Mouse (Mus musculus) liver, embryonic 14.5 days (tissue): ENCODE results near the gene Gdpd2. TPM values are rescaled to one million over a fixed set of nuclear protein-coding genes. Genes with fewer than 3 reads are reported as not detected.

ENCODE experiments used
- ATAC-seq: fragments of 200-750 bp; cut with Nextera tagmentation; 2 replicates; pipeline ENCODE4 v1.8.0; 2017; ENCODE audit warnings: moderate number of reproducible peaks, mild to moderate bottlenecking, moderate library complexity; ENCODE audit not compliant: insufficient read depth
- DNase-seq, 3 experiments: peaks; one replicate each; pipeline ENCODE4 v3.0.0-alpha.2; 2012 to 2013; ENCODE audit warnings: low read depth in 3 of 3, low spot score in 3 of 3
- H3K27ac ChIP-seq: fragments of 300-500 bp; sonication (generic); 2 replicates; pipeline ENCODE4 v1.5.1; 2014; ENCODE audit warnings: moderate library complexity, mild to moderate bottlenecking, control low read depth, inconsistent platforms
- H3K27me3 ChIP-seq: fragments of 300-500 bp; sonication (generic); 2 replicates; pipeline ENCODE4 v1.6.1; 2014; ENCODE audit warnings: mild to moderate bottlenecking, low read length, moderate library complexity; ENCODE audit not compliant: control insufficient read depth, insufficient read depth
- H3K36me3 ChIP-seq: fragments of 300-500 bp; sonication (generic); replicated peaks from 2 replicates; pipeline ENCODE4 v1.6.1; 2014; ENCODE audit warnings: low read depth; ENCODE audit not compliant: control insufficient read depth, insufficient read depth
- H3K4me1 ChIP-seq, 2 experiments: fragments of 200-500 bp in 1 of 2; fragments of 300-500 bp in 1 of 2; sonication (generic) in 1 of 2; replicated peaks; 2 replicates each; pipeline ENCODE4 v1.6.1; 2012 to 2014; ENCODE audit warnings: antibody characterized with exemption in 1 of 2, inconsistent platforms in 1 of 2, low read length in 1 of 2; ENCODE audit not compliant: control insufficient read depth in 2 of 2, insufficient read depth in 2 of 2
- H3K4me2 ChIP-seq: fragments of 300-500 bp; sonication (generic); 2 replicates; pipeline ENCODE4 v1.6.1; 2014; ENCODE audit warnings: low read depth, mild to moderate bottlenecking, control low read depth, moderate library complexity
- H3K4me3 ChIP-seq, 2 experiments: fragments of 200-500 bp in 1 of 2; fragments of 300-500 bp in 1 of 2; sonication (generic) in 1 of 2; 2 replicates each; pipeline ENCODE4 v1.5.1; 2012 to 2014; ENCODE audit warnings: low read depth in 2 of 2, low read length in 2 of 2, mild to moderate bottlenecking in 2 of 2, control low read depth in 1 of 2, inconsistent platforms in 1 of 2, moderate library complexity in 1 of 2; ENCODE audit not compliant: insufficient read depth in 1 of 2
- H3K9ac ChIP-seq: fragments of 300-500 bp; sonication (generic); replicated peaks from 2 replicates; pipeline ENCODE4 v1.6.1; 2014; ENCODE audit warnings: mild to moderate bottlenecking, control low read depth, moderate library complexity
- H3K9me3 ChIP-seq: fragments of 300-500 bp; sonication (generic); 2 replicates; pipeline ENCODE4 v1.6.1; 2016; ENCODE audit warnings: low read length, mixed read lengths; ENCODE audit not compliant: control insufficient read depth
- CTCF ChIP-seq: IDR thresholded peaks from 2 replicates; pipeline ENCODE4 v1.5.1; 2016; ENCODE audit warnings: antibody characterized with exemption, low read depth, control low read depth
- EP300 ChIP-seq: IDR thresholded peaks from 2 replicates; pipeline ENCODE4 v1.6.1; 2016; ENCODE audit warnings: antibody characterized with exemption, low read depth
- WGBS: fragments of 180-500 bp; shearing (Covaris S2); extraction: QIAGEN DNeasy Blood & Tissue Kit; methylation state at CpG from one replicate; pipeline ENCODE4 v1.1.7; 2014; ENCODE audit not compliant: insufficient replicate concordance; 5-methylcytosine and 5-hydroxymethylcytosine counted together
- polyA plus RNA-seq, 2 experiments: library from polyadenylated mRNA; depleted of rRNA in 1 of 2; stranded (reverse) in 1 of 2; unstranded in 1 of 2; fragments of >200 nt; fragmentation: Nextera tagmentation in 1 of 2; extraction: Ambion mirVana in 1 of 2; gene quantifications; 2 replicates each; pipeline versions ENCODE4 v1.2.1 to v1.2.3; 2012 to 2014

The Gdpd2 gene
- polyA plus RNA-seq, 2 experiments = 0.04 to 0.17 TPM

- no peak overlapping the region for H3K27ac ChIP-seq
- TF ChIP-seq CTCF (peak; percentile 65), EP300 (no peak)
- H3K4me1 ChIP-seq = no peaks in the 10 kb centered on the region
- no peak for DNase-seq
- no peaks in the 10 kb centered on the region for H3K36me3 ChIP-seq
- H3K4me2 ChIP-seq = peak overlapping the region; percentile 11; the same call in 1 of the 2 replicates
- no peaks in the 10 kb centered on the region; the same call in 1 of the 2 replicates for H3K27me3 ChIP-seq
- H3K4me3 ChIP-seq = no peak overlapping the region
- 14% methylated on average over 14 of the region's 14 CpGs for WGBS
- no peak for ATAC-seq
- no peaks in the 10 kb centered on the region for H3K9me3 ChIP-seq
- no peak overlapping the region for H3K9ac ChIP-seq
These were observed 9.2 kb downstream of the Gdpd2 start for GRCm38 (mm10) chrX:100738918-100739317.

GRCm38 (mm10) chrX:100739443-100739842 lies 9.8 kb downstream of the Gdpd2 start:
- no peaks in the 10 kb centered on the region; the same call in 1 of the 2 replicates for H3K27me3 ChIP-seq
- no peaks in the 10 kb centered on the region for H3K9me3 ChIP-seq
- H3K36me3 ChIP-seq = no peaks in the 10 kb centered on the region
- DNase-seq (no peak), ATAC-seq (no peak)
- H3K4me3 ChIP-seq = no peak overlapping the region
- no peaks in the 10 kb centered on the region for H3K4me1 ChIP-seq
- WGBS = 31% methylated on average over 10 of the region's 10 CpGs
- TF ChIP-seq CTCF = no peak
- H3K9ac ChIP-seq = no peak overlapping the region
- peak overlapping the region; percentile 11; the same call in 1 of the 2 replicates for H3K4me2 ChIP-seq
- H3K27ac ChIP-seq = no peak overlapping the region

GRCm38 (mm10) chrX:100740785-100741184 lies 11.1 kb downstream of the Gdpd2 start:
- 30% methylated on average over 6 of the region's 6 CpGs for WGBS
- H3K27ac ChIP-seq = no peak overlapping the region
- TF ChIP-seq CTCF = no peak
- H3K27me3 ChIP-seq = no peaks in the 10 kb centered on the region; the same call in 1 of the 2 replicates
- no peaks in the 10 kb centered on the region for H3K9me3 ChIP-seq
- no peak for DNase-seq
- H3K36me3 ChIP-seq = no peaks in the 10 kb centered on the region
- H3K9ac ChIP-seq = no peak overlapping the region
- no peaks in the 10 kb centered on the region for H3K4me1 ChIP-seq
- ATAC-seq = no peak
- no peak overlapping the region for H3K4me2 ChIP-seq
- H3K4me3 ChIP-seq = no peak overlapping the region

- 14% methylated on average over 10 of the region's 10 CpGs for WGBS
- Histone ChIP-seq H3K27me3 (no peaks in the 10 kb centered on the region; the same call in 1 of the 2 replicates), H3K4me3 (no peak overlapping the region), H3K4me2 (no peak overlapping the region), H3K27ac (no peak overlapping the region), H3K9ac (no peak overlapping the region), H3K36me3 (no peaks in the 10 kb centered on the region), H3K9me3 (no peaks in the 10 kb centered on the region), H3K4me1 (no peaks in the 10 kb centered on the region)
- no peak for DNase-seq
- no peak for ATAC-seq
- TF ChIP-seq EP300 (no peak), CTCF (peak; percentile 72)
These were observed 12.3 kb downstream of the Gdpd2 start for GRCm38 (mm10) chrX:100741940-100742339.

- 68% methylated on average over 6 of the region's 6 CpGs for WGBS
- no peak for ATAC-seq
- Histone ChIP-seq H3K4me2 (no peak overlapping the region), H3K27ac (no peak overlapping the region), H3K4me1 (no peaks in the 10 kb centered on the region), H3K9me3 (no peaks in the 10 kb centered on the region), H3K9ac (no peak overlapping the region), H3K4me3 (no peak overlapping the region), H3K27me3 (peaks cover 10% of the 10 kb centered on the region), H3K36me3 (no peaks in the 10 kb centered on the region)
- DNase-seq = no peak
- TF ChIP-seq EP300 = no peak
- peak; percentile 3; the same call in 1 of the 2 replicates for TF ChIP-seq CTCF
These were observed 36.2 kb downstream of the Gdpd2 start for GRCm38 (mm10) chrX:100765855-100766254.
